Mouse (Mus musculus): Measurements from ENCODE around the gene Ier5. TPM values are rescaled to one million over a fixed set of nuclear protein-coding genes. Genes with fewer than 3 reads are reported as not detected.

Ier5 gene
- total and polyA plus RNA-seq, 3 experiments: 47.7 to 59.3 (median 58.8) TPM

GRCm38 (mm10) chr1:155066196-155066595 lies 33.2 kb downstream of the Ier5 start:
- in situ Hi-C loops (cut with MboI; ENCODE audit: low pct_ligation_motif_present, low pct_unique_long_range_greater_than_20kb, low sequenced_read_pairs): no loop called here
- TF ChIP-seq POLR2A (IDR thresholded peaks at IDR 0.05; ENCODE audit: low read depth, low read length): no peak
- no peak for TF ChIP-seq E2F4 (IDR thresholded peaks at IDR 0.05; ENCODE audit: insufficient replicate concordance, low read depth, low read length)
- TF ChIP-seq RCOR1 (conservative IDR thresholded peaks at IDR 0.05; ENCODE audit: low read depth, low read length): no peak
- TF ChIP-seq SMC3 (IDR thresholded peaks at IDR 0.05; ENCODE audit: low read depth, low read length): no peak
- no peak for TF ChIP-seq ZMIZ1 (IDR thresholded peaks at IDR 0.05; ENCODE audit: low read depth, low read length)
- TF ChIP-seq NELFE (IDR thresholded peaks at IDR 0.05; ENCODE audit: low read depth, low read length): no peak
- no peak for TF ChIP-seq MAZ (IDR thresholded peaks at IDR 0.05; ENCODE audit: low read depth, low read length)
- no peak for TF ChIP-seq POLR2AphosphoS2 (IDR thresholded peaks at IDR 0.05; ENCODE audit: low read depth, low read length)
- no peak for TF ChIP-seq MXI1 (IDR thresholded peaks at IDR 0.05; ENCODE audit: low read depth, low read length)
- TF ChIP-seq IRF4 (IDR thresholded peaks at IDR 0.05; ENCODE audit: low read depth, low read length): no peak
- no peak for TF ChIP-seq CHD1 (IDR thresholded peaks at IDR 0.05; ENCODE audit: low read depth, low read length)
- TF ChIP-seq TBP (conservative IDR thresholded peaks at IDR 0.05; ENCODE audit: low read depth, low read length): no peak
- TF ChIP-seq TCF12 (IDR thresholded peaks at IDR 0.05; ENCODE audit: low read depth, low read length): no peak
- TF ChIP-seq MAX (IDR thresholded peaks at IDR 0.05; ENCODE audit: low read length): no peak
- no peak for TF ChIP-seq JUN (IDR thresholded peaks at IDR 0.05; ENCODE audit: insufficient read depth, low read depth, low read length)
- TF ChIP-seq MEF2A (IDR thresholded peaks at IDR 0.05; ENCODE audit: borderline replicate concordance, low read depth, low read length): no peak
- no peak for TF ChIP-seq NRF1 (IDR thresholded peaks at IDR 0.05; ENCODE audit: low read depth, low read length)
- no peak for TF ChIP-seq ZKSCAN1 (IDR thresholded peaks at IDR 0.05; ENCODE audit: borderline replicate concordance, low read depth, low read length)
- no peak for TF ChIP-seq ZNF384 (IDR thresholded peaks at IDR 0.05; ENCODE audit: low read depth, low read length)
- TF ChIP-seq RAD21 (IDR thresholded peaks at IDR 0.05; ENCODE audit: low read depth, low read length): no peak

DNA sequence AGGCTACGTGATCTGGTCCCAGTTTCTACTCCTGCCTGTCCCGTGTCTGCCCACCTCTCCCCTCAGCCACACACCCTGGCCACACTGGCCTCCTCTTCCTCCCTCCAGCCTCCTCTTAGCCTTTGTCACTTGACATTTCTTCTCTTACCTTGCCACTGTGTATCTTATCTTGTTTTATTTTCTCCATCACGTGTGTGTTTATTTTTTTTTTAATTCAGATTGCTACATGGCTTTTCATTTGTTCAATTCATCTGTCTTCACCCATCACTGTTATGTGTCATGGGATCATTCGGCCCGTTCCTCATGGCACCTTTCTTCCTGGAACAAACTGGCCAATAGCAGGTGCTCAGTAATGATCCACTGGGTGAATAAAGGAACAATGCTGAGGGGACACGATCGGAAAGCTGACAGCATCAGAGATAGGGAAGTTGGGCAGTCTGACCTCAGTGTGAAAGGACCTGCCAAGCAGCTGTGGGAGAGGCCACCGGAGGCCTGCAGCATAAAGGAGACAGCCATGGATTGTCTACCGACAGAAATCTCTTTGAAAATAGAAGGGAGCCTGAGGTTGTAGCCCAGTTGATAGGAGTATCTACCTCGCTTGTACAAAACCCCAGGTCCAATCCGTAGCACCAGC lies 34.3 kb downstream of the Ier5 start:
- Histone ChIP-seq H3K4me3 (replicated peaks in 1 of 3; ENCODE audit: low read depth in 2 of 3, low read length in 2 of 3, poor library complexity in 1 of 3) (no peak overlapping the region), H3K79me2 (replicated peaks; ENCODE audit: control insufficient read depth, extremely low read depth, insufficient read depth, poor library complexity, severe bottlenecking) (no peaks in the 10 kb centered on the region), H3K9me3 (replicated peaks; ENCODE audit: low read length) (no peaks in the 10 kb centered on the region), H3K27ac (ENCODE audit: insufficient read depth, low read depth) (no peak overlapping the region), H3K36me3 (replicated peaks in 1 of 2; ENCODE audit: control insufficient read depth in 1 of 2, insufficient read depth in 1 of 2, low read length in 1 of 2) (no peaks in the 10 kb centered on the region), H3K4me1 (ENCODE audit: control insufficient read depth in 1 of 2, insufficient read depth in 2 of 2) (peaks cover 24 to 74% of the 10 kb centered on the region in 2 experiments), H3K9ac (ENCODE audit: insufficient read depth, low read depth) (no peak overlapping the region), H3K4me2 (ENCODE audit: insufficient read depth, low read depth, poor library complexity, severe bottlenecking) (no peak overlapping the region), H3K27me3 (replicated peaks) (no peaks in the 10 kb centered on the region)
- TF ChIP-seq SIN3A (IDR thresholded peaks at IDR 0.05; ENCODE audit: low read length): no peak
- TF ChIP-seq IRF4 (IDR thresholded peaks at IDR 0.05; ENCODE audit: low read depth, low read length): no peak
- TF ChIP-seq ZC3H11A (IDR thresholded peaks at IDR 0.05; ENCODE audit: low read depth, low read length): no peak
- TF ChIP-seq POLR2A (IDR thresholded peaks at IDR 0.05; ENCODE audit: low read depth, low read length): no peak
- no peak for TF ChIP-seq MXI1 (IDR thresholded peaks at IDR 0.05; ENCODE audit: low read depth, low read length)
- no peak for TF ChIP-seq USF1 (IDR thresholded peaks at IDR 0.05; ENCODE audit: low read depth, low read length)
- TF ChIP-seq MAFK (IDR thresholded peaks at IDR 0.05; ENCODE audit: insufficient replicate concordance, low read length): no peak
- no peak for TF ChIP-seq TCF12 (IDR thresholded peaks at IDR 0.05; ENCODE audit: low read depth, low read length)
- no peak for TF ChIP-seq ZKSCAN1 (IDR thresholded peaks at IDR 0.05; ENCODE audit: borderline replicate concordance, low read depth, low read length)
- no peak for TF ChIP-seq CHD2 (IDR thresholded peaks at IDR 0.05; ENCODE audit: low read length)
- TF ChIP-seq MAX (IDR thresholded peaks at IDR 0.05; ENCODE audit: low read length): no peak
- TF ChIP-seq HCFC1 (IDR thresholded peaks at IDR 0.05; ENCODE audit: low read depth, low read length): no peak
- no peak for TF ChIP-seq ZNF384 (IDR thresholded peaks at IDR 0.05; ENCODE audit: low read depth, low read length)
- no peak for TF ChIP-seq TBP (conservative IDR thresholded peaks at IDR 0.05; ENCODE audit: low read depth, low read length)
- no peak for TF ChIP-seq ZMIZ1 (IDR thresholded peaks at IDR 0.05; ENCODE audit: low read depth, low read length)
- TF ChIP-seq KAT2A (IDR thresholded peaks at IDR 0.05; ENCODE audit: insufficient replicate concordance, low read length): no peak
- no peak for TF ChIP-seq ELF1 (IDR thresholded peaks at IDR 0.05; ENCODE audit: low read depth, low read length)
- no peak for TF ChIP-seq PAX5 (IDR thresholded peaks at IDR 0.05; ENCODE audit: low read length)
- TF ChIP-seq CHD1 (IDR thresholded peaks at IDR 0.05; ENCODE audit: low read depth, low read length): no peak
- in situ Hi-C loops (cut with MboI; ENCODE audit: low pct_ligation_motif_present, low pct_unique_long_range_greater_than_20kb, low sequenced_read_pairs) (no loop called here), dilution Hi-C loops (cut with MboI; ENCODE audit: extremely low pct_ligation_motif_present, extremely low pct_unique_long_range_greater_than_20kb, low sequenced_read_pairs) (no loop called here)
- DNase-seq (ENCODE audit: extremely low read depth): no peak

More at GRCm38 (mm10) chr1:155066196-155066595, 33.2 kb downstream of the Ier5 start:
- Histone ChIP-seq H3K27me3 (replicated peaks) (no peaks in the 10 kb centered on the region), H3K36me3 (replicated peaks in 1 of 2; ENCODE audit: control insufficient read depth in 1 of 2, insufficient read depth in 1 of 2, low read length in 1 of 2) (no peaks in the 10 kb centered on the region), H3K27ac (ENCODE audit: insufficient read depth, low read depth) (no peak overlapping the region), H3K9ac (ENCODE audit: insufficient read depth, low read depth) (no peak overlapping the region), H3K4me3 (replicated peaks in 1 of 3; ENCODE audit: low read depth in 2 of 3, low read length in 2 of 3, poor library complexity in 1 of 3) (no peak overlapping the region), H3K4me1 (ENCODE audit: control insufficient read depth in 1 of 2, insufficient read depth in 2 of 2) (peaks cover 18 to 74% of the 10 kb centered on the region in 2 experiments), H3K79me2 (replicated peaks; ENCODE audit: control insufficient read depth, extremely low read depth, insufficient read depth, poor library complexity, severe bottlenecking) (no peaks in the 10 kb centered on the region), H3K4me2 (ENCODE audit: insufficient read depth, low read depth, poor library complexity, severe bottlenecking) (no peak overlapping the region), H3K9me3 (replicated peaks; ENCODE audit: low read length) (no peaks in the 10 kb centered on the region)
- dilution Hi-C loops (cut with MboI; ENCODE audit: extremely low pct_ligation_motif_present, extremely low pct_unique_long_range_greater_than_20kb, low sequenced_read_pairs): no loop called here
- DNase-seq (ENCODE audit: extremely low read depth): no peak
